Mouse (Mus musculus) layer of hippocampus, postnatal 14 days (tissue): ENCODE results near the gene Ndufa4l2. TPM values are rescaled to one million over a fixed set of nuclear protein-coding genes. Genes with fewer than 3 reads are reported as not detected.
A peak's percentile ranks its signal among the peaks of the same experiment; 100 is the strongest.

ENCODE experiments used
- DNase-seq, 2 experiments: peaks; one replicate each; pipeline ENCODE4 v3.0.0; 2021 to 2022; ENCODE audit warnings: low spot score in 2 of 2, mixed read lengths in 1 of 2
- total RNA-seq, 2 experiments: library from RNA; stranded (reverse); gene quantifications; 2 replicates each; pipeline ENCODE4 v1.2.3; 2021

The Ndufa4l2 gene
- total RNA-seq, 2 experiments from 2014 or later = 4.8 to 6.9 TPM

DNA sequence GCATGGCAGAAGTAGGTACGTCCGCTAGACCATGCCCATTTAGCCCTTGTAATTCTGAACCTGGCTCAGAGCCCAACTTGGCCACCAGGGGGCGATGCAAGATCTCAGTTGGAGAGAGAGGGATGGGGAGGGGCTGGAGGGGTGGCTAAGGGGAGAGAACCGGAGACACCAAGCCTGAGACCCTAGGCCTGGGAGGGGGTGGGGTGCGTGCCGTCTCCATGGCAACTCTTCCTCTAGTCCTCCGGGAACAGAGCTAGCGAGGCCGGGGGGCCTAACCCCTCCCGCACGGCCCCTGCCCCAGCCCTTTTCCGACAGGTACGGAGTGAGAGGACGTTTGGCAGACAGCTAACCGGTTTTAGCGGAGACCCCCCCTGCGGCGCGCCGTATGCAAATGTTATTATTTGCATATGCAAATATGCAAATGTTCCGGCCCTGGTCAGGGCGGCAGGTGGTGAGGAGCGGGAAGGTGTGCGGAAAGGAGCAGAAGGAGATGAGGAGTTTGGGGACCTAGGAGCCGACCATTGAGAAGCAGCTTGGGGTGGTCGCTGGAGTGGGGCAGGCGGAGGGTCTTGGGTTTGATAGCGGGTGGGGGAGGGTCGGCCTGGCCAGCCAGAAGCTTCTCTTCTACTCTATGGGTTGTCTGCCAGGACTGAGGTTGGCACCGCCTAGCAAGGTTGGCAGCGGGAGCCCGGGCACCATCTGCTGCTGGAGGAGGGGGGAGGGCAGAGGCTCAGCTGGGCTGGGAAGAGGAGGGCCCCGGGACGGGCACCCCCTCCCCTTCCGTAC lies 5.5 kb upstream of the Ndufa4l2 start:
- peak; percentile 87 to 90 for DNase-seq

DNA sequence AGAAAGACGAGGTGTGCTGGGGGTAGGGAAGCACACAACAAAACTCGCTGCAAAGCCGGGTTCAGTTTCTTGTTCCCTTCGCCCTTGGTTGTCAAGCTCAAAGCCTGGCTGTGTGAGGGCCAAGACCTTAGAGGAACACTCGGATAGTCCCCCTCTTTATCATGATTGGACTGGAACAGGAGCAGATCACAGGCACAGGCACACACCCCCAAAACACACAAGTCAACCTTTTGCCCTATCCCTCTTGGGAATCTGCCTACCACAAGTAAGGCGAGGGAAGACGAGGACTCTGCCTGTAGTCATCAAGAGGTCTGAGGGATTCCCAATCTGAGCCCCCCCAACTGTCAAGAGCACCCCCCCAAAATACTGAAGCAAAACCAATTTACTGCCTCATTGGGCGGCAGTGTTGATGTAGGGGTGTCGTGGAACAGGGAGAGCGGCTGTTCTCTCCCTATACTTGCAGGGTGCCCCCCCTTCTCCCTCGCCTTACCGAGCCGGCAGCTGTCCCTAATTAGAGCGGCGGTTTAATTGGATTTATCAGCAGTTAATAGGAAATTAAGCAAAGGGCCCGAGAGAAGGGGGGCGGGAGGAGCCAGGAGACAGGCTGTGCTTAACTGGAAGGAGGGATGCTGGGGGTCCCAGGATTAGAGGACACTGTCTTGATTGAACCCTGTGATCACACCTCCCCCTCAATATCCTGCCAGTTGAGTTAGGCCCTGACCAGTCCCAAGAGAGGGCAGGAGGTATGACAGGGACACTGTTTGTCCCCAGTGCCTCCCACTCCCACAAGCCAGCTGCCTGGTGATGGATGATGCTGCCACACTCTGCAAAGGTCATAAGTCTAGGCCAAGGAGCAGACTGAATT lies 4.7 kb upstream of the Ndufa4l2 start:
- peak; percentile 48 to 66 for DNase-seq

DNA sequence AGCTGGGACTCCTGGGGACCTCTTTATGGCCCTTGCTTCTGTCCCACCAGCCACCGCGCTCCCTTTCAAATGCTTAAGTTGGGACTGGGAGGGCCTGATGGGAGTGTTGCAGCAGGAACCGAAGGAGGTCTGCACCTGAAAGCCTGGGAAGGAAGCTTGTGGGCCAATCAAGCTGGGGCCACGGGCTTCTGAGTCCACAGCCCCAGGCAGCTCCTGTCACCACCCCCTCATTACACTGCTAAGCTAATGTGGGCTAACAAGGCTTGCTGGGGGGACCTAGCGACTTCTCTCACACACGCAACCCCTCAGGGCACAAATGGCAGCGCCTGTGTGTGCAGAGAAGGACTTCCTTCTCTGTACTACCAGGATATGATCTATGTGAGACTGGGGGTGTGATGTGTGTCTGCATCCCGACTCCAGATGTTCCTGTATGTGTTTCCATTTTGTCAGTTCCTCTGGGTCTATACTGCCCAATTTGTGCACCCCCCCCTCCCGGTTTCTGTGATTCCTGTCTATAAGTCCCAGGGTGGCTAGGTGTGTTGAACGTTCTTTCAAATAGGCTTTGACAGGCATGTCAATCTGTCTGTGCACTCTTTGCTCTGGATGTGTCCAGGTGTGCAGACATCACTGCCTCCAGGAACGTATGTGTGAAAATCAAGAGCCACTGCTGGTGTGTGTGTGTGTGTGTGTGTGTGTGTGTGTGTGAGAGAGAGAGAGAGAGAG lies 3.7 kb upstream of the Ndufa4l2 start:
- peak in 1 of 2 experiments; percentile 21 for DNase-seq

DNA sequence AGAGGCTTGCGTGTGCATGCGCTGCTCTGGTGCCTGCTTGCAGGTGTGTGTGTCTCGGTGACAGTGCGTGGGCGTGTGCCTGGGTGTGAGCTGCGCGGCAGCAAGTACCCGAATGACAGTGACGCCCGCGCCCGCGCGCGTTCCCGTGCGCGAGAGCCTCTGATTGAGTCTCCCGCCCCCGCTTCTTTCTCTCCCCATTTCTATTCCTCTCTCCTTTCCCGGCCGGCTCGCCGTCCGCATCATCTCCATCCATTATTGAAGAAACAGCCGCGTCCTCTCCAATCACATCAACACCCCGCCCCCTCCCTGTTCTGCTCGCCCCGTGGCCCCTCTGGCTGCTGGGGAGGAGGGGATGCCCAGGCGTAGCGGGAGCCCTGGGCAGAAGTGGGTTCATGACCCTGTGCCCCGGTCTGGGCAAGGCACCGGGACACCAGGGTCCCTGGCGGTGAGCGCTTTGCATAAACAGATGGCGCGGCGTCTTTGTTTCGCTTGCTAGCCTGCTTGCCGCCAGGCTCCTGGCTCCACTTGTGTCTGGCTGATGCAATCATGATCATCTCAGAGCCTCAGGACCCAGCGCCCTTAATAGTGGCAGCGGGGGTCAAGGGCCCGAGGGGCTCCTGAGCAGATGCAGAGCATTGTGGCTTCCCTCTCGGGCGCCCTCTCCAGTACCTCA lies 3.0 kb upstream of the Ndufa4l2 start:
- DNase-seq = peak; percentile 76 to 87

DNA sequence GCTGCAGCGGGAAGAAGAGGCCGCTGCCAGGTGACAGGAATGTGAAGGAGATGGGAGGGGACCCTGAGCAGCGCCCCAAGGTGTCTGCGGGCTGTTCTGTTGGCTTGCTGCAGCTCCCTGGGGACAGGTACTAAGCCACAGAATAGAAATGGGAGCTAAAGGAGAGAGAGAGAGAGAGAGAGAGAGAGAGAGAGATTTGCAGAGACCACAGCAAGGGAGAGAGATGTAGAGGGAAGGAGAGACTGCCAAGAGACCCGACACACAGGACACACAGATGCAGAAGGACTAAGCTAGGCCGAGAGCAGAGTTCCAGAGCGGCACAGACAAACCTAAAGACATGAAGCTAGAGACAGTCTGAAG lies 2.5 kb upstream of the Ndufa4l2 start:
- no peak for DNase-seq

DNA sequence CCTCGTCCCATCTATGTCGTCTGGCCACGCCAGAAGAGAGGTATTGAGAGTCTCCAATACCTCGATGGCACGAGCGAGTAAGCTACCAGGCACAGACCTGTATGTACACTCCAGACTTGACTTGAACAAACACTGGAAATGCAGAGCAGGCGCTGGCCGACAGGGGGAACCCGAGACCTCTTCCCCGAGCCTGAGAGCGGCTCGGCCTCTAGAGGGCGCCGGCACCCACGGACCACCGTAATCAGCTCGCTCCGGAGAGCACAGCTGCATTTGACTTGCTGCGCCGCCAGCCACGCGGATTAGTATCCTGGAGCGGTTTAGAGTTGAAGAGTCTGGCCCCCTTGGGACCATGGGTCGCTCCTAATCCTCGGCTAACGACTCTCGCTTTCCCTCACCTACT lies 2.0 kb upstream of the Ndufa4l2 start:
- peak; percentile 96 to 97 for DNase-seq

DNA sequence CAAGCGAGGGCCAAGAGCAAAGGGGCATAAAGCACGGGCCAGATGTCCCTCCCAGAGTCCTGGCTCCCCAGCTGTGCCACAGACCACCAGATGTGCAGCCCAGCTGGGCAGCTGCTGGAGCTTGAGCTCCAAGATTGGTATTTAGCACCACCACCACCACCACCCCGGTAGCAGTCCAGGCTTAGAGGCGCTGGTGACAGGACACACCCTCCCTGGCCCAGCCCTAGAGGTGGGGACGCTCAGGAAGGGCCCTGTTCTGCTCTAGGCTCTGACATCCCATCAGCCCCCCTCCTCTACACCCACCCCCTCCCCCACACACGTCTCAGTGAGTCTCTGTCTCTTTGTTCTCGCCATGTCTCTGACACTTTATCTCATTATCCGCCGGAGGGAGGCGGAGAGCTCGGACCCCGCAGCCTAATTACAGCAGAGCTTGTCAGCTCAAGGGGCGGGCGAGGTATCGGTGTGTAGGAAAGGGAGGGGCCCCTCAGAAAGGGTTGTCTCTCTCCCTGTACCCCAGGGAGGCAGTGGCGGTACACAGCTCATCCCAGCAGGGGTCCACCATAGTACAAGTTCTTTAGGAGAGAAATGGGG lies 1.2 kb upstream of the Ndufa4l2 start:
- no peak for DNase-seq

DNA sequence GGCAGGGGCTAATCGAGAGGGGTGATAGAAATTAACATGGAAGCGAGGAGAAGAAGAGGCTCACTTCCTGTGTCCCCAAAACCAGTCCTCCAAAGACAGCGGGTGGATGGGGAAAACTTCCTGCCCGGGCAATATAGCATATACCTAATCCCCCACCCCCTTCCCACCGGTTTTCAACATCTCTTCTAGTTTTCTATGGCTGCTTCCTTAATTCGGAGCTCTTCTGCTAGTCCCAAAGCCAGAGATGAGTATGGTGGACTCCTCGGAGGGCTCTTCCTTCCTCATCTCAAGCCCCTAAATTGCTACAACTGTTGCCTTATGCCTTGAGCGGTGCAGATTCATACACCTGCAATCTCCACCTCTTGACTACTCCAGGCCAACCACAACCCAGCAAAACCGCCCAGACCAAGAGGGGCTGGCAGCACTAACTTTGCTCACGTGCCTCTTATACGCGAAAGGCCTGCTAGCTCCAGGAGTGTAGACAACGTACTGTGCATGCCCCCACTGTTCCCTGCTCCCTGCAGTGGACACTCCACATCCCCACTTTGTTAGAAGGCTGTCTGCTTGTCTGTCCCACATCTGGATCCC lies 562 bp upstream of the Ndufa4l2 start:
- no peak for DNase-seq

DNA sequence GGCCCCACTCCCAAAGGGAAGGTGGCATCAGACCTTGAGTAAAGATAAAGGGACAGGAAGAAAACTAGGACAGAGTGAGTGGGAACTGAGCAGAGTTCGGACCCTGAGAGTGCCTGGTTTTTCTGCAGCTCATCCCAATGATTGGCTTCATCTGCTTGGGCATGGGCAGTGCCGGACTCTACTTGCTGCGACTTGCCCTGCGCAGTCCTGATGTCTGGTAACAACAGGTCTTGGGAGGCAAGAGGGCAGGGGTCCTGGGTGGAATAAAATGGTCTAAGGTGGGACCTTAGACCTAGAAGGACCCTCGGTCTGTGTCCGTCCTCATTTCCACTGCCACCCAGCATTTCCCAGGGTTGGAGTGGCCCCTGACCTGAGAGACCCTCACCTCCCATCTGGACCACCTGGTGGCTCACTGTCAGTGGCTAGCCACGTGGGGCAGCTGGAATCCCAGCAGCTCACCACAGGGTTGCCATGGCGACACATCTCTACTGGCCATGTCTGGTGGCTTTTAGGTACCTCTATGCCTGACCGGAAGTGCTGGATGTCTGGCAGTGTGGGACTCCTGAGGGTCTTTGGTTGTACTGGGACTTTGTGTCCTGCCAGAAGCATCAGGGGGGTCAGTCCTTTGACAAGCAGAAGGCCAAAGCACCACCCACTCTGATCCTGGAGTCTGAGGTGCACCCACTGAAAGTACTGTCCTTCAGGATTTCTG lies 660 bp downstream of the Ndufa4l2 start:
- DNase-seq = no peak

DNA sequence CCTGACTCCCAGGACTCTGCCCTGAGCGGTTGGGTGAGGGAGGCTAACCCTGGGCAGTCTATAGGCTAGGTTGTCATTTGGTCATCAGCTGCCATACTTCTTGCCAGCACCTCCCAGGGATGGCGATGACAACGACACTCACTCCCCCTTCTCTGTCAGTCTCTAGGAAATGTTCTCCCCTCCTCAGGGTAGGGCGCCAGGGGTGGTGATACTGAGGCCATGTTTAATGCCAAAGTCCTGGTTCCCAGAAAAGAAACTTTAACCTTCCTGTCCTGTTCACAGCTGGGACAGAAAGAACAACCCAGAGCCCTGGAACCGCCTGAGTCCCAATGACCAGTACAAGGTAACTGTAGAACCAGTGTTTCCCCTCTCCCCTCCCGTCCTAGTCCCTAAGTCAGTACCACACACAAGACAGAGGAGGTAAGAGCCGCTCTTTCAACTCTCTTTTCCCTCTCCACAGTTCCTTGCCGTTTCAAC lies 1.3 kb downstream of the Ndufa4l2 start:
- no peak for DNase-seq

DNA sequence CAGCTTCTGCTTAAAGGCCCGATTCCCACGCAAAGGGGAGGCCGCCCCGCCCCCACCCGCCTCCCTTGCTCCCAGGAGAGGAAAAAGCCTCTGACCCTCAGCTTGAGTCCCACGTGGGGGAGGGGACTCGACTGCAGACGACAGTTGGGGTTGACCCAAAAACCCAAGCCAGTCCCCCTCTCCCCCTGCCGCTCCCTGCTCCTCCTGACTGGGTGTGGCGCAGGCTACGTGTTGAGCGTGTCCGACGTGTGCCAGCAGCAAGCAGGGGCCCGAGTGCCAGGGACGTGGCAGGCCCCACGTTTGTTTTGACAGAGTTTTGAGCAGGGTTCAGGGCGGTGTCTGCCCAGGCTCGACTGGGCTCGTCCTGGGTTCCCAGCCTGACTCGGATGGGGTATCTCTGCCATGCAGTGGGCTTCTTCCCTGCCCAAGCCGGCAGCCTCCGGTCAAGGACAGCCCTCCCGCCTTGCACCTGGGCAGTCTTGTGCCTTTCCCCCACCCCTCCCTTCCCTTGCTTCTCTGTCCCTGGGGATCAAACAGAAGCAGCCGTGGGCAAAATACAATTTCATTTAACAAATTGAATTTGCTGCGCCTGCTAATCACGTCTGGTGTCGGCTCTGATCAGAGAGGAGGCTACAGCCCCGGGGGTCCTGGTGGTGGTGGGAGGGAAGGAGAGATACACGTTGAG lies 2.0 kb downstream of the Ndufa4l2 start:
- no peak for DNase-seq

DNA sequence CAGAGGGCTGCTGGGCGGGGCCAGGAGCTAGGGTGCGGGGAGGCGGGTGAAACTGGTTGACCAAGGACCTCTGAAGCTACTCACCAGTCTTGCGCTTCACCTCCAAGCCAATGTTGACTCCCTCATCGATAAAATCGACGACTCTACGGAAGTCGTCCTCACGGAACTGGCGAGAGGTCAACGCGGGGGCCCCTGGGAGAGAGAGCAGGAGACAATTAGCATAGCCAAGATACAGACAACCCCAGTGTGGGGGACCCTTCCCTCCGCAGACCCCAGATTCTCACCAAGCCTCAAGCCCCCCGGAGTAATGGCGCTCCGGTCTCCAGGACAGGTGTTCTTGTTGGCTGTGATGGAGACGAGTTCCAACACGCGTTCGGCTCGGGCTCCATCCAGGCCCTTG lies 3.2 kb downstream of the Ndufa4l2 start:
- DNase-seq = no peak

DNA sequence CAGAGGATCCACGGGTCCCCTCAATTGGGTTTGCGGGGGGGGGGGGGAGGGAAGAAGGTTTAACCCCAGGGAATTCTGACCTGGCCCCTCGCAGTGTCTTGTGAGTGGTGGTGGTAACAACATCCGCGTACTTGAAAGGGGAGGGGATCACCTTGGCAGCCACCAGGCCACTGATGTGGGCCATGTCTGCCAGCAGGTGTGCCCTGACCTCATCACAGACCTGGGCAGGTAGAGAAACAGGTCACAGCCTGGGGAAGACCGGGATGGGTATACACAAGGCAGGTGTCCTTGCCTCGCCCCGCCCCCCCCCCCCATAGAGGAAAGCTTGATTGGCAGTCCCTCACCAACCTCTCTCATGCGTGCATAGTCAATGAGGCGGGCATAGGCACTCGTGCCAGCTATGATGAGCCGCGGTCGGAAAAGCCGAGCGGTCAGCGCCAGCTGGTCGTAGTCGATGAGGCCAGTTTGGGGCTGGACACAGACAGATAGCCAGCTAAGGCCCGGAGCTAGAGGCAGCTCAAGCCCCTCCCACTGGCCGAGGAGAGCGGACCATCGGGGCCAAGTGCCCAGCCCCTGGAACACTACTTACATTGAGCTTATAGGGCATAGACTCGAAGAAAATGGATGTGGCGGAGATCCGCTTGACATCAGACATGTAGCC lies 4.4 kb downstream of the Ndufa4l2 start:
- no peak for DNase-seq

DNA sequence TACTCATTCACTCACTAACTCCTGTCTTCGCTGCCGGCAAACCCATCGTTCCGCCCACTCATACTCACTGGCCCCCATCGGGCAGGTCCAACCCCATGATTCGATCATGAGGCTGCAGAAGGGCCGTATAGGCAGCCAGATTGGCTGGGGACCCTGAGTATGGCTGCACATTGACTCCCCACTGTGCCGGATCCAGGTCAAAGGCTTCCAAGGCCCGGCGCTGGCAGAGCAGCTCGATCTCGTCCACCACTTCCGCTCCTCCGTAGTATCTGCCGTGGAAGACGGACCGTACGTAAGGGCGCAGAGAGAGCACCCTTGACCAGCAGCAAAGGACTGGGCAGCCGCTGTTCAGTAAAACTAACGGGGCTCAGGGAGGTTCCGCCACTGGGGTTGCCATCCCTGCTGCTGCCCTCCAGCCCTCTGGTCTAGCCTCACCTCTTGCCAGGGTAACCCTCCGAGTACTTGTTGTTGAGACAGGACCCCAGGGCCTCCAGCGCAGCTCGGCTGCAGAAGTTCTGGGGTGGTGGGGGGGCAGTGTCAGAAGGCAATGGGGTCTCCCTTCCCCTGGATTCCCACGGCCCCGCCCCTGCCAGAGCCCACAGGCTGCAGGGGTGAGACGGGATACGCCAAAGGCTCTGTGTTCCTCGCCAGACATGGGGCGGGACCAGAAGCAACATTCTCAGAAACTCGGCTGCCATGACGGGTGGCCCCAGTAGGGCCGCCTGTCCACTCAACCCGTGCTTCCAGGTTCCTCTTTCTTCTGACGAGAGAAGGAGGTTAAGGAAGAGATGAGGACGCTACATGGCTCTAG lies 5.3 kb downstream of the Ndufa4l2 start:
- no peak for DNase-seq

DNA sequence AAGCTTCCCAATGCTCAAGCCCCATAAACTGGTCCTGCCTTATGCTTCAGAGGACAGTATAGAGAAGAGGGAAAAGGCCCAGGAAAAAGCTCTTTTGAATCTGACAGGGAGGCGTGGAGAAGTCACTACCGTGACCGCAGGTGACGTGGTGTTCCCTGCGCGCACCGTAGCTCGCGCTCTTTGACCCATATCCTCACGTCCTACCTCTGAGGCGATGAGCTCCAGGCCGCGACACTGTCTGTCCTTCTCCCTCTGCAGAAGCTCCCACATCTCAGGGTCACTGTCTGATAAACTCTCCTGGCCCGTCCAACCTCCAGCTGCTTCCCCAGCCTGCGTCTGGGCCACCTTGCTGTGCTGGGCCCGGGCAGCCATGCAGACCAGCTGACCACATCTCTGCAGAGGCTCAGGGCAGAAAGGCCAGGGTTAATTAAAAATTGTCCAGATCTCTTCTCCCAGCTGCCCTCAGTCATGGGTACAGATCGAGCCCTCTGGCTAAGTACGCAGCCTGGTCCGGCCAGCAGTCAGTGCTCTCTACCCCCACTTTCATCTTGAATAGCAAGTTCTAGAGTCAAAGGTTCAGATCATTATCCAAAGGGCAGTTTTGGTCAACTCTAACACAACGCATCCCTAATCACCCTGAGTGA lies 6.1 kb downstream of the Ndufa4l2 start:
- DNase-seq = no peak

DNA sequence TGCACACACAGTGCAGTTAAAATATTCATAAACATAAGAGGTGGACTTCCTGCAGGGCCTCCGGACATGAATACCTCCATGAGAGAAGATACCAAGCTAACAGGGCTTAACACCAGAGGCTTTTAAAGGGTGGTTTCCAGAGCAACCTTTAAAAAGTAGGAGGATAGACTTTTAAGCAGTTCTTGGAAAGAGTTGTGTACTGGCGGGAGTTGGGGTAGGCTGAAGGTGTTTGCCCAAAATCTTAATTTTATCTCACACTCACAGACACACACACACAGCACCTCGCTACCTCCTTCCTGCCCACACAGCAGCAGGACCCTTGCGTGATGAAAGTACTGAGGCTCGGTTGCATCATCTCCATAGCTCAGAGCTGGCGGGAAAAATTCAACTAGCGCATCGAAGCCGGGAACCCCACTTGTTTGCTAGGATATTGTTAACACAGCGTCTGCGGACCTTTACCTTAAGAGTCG lies 6.9 kb downstream of the Ndufa4l2 start:
- DNase-seq = no peak

DNA sequence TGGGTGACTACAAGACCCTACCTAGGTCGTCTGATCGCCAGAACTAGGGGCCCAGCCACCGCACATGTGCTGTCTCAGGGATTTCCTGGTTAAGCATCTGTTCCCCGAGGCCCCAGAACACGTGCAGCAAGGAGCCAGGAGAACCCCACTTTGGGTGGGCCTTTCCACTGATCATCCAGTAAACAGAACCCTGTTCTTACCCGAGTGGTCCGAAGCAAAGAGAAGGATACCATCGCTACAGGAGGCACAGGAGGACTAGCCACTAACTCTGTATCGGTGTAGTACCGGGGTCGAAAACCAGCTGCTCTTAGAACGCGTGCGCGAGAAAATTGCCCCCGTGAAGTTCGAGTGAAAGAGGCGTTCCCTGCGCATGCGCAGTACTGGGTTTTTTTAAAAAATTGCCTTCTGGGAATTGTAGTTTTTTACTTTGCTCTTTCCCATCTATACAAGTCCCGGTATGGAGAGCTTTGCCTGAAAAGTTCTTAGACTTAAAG lies 7.4 kb downstream of the Ndufa4l2 start, which contains the start of gene Shmt2:
Shmt2 (minus strand) TSS at position 357 of the 494 bp plus-strand sequence.
- peak; percentile 84 to 92 for DNase-seq
